Mouse (Mus musculus) thymus, adult 2 months (tissue): Measurements from ENCODE around the gene Lrrfip2. TPM values are rescaled to one million over a fixed set of nuclear protein-coding genes. Genes with fewer than 3 reads are reported as not detected.

Experiments used
- DNase-seq: peaks from one replicate; pipeline ENCODE4 v3.0.0; 2021
- H3K27ac ChIP-seq: fragments of 200-500 bp; 2 replicates; pipeline ENCODE4 v1.5.1; 2012; ENCODE audit warnings: low read length, control low read depth; ENCODE audit not compliant: control insufficient read depth, insufficient read depth
- H3K27me3 ChIP-seq: fragments of 200-500 bp; 2 replicates; pipeline ENCODE4 v1.6.1; 2012; ENCODE audit warnings: mild to moderate bottlenecking, low read length, moderate library complexity, mixed read lengths; ENCODE audit not compliant: control insufficient read depth, insufficient read depth
- H3K36me3 ChIP-seq: fragments of 200-500 bp; 2 replicates; pipeline ENCODE4 v1.6.1; 2012; ENCODE audit warnings: mild to moderate bottlenecking, low read length, moderate library complexity; ENCODE audit not compliant: control insufficient read depth, insufficient read depth
- H3K4me1 ChIP-seq: fragments of 200-500 bp; replicated peaks from 2 replicates; pipeline ENCODE4 v1.6.1; 2012; ENCODE audit warnings: low read length; ENCODE audit not compliant: control insufficient read depth, insufficient read depth
- H3K4me3 ChIP-seq: fragments of 200-500 bp; 2 replicates; pipeline ENCODE4 v1.5.1; 2012; ENCODE audit warnings: mild to moderate bottlenecking, low read length, control low read depth, moderate library complexity; ENCODE audit not compliant: control insufficient read depth, insufficient read depth
- CTCF ChIP-seq: fragments of 200-500 bp; IDR thresholded peaks from 2 replicates; pipeline ENCODE4 v1.5.1; 2012; ENCODE audit warnings: mild to moderate bottlenecking, control low read depth, low read length, moderate library complexity, borderline replicate concordance; ENCODE audit not compliant: control insufficient read depth, poor library complexity, insufficient read depth; ENCODE audit errors: extremely low read depth
- POLR2A ChIP-seq: fragments of 200-500 bp; IDR thresholded peaks from 2 replicates; pipeline ENCODE4 v1.6.1; 2012; ENCODE audit warnings: mild to moderate bottlenecking, low read length, control low read depth, moderate library complexity; ENCODE audit not compliant: control insufficient read depth, poor library complexity, insufficient read depth; ENCODE audit errors: extremely low read depth
- WGBS: fragments of 180-500 bp; shearing (Covaris S2); methylation state at CpG from one replicate; pipeline ENCODE4 v1.1.7; 2018; 5-methylcytosine and 5-hydroxymethylcytosine counted together
- polyA plus RNA-seq: library from polyadenylated mRNA; depleted of rRNA; stranded (reverse); fragments of >200 nt; gene quantifications from 2 replicates; pipeline ENCODE4 v1.2.3, GENCODE M21; 2012

Gene Lrrfip2
- polyA plus RNA-seq, 1 experiment, result 8.4 TPM

GRCm38 (mm10) chr9:111094626-111095025 is 22.8 kb upstream of the Lrrfip2 start:
- Histone ChIP-seq H3K4me1 (no peaks in the 10 kb centered on the region), H3K27ac (no peak overlapping the region), H3K36me3 (no peaks in the 10 kb centered on the region), H3K4me3 (no peak overlapping the region), H3K27me3 (no peaks in the 10 kb centered on the region)
- 36% methylated on average over 5 of the region's 5 CpGs for whole genome bisulfite sequencing
- TF ChIP-seq CTCF (no peak), POLR2A (no peak)
- DNase-seq, result no peak

GRCm38 (mm10) chr9:111095710-111096109 is 21.7 kb upstream of the Lrrfip2 start:
- DNase-seq, result no peak
- Histone ChIP-seq H3K4me1 (no peaks in the 10 kb centered on the region), H3K27me3 (no peaks in the 10 kb centered on the region), H3K27ac (no peak overlapping the region), H3K36me3 (no peaks in the 10 kb centered on the region), H3K4me3 (no peak overlapping the region)
- no peak for TF ChIP-seq POLR2A
- no peak for TF ChIP-seq CTCF
- 72% methylated on average over 7 of the region's 7 CpGs for WGBS

GRCm38 (mm10) chr9:111096419-111097326 is 20.7 kb upstream of the Lrrfip2 start:
- Histone ChIP-seq H3K4me3 (no peak overlapping the region), H3K27me3 (no peaks in the 10 kb centered on the region), H3K27ac (no peak overlapping the region), H3K36me3 (no peaks in the 10 kb centered on the region), H3K4me1 (no peaks in the 10 kb centered on the region)
- WGBS, result 92% methylated on average over 16 of the region's 16 CpGs
- no peak for DNase-seq
- no peak for TF ChIP-seq POLR2A
- no peak for TF ChIP-seq CTCF

- Histone ChIP-seq H3K27ac (no peak overlapping the region), H3K4me1 (no peaks in the 10 kb centered on the region), H3K27me3 (no peaks in the 10 kb centered on the region), H3K36me3 (no peaks in the 10 kb centered on the region), H3K4me3 (no peak overlapping the region)
- no peak for DNase-seq
- WGBS, result 53% methylated on average over 6 of the region's 6 CpGs
- no peak for TF ChIP-seq POLR2A
- no peak for TF ChIP-seq CTCF
These were observed 19.8 kb upstream of the Lrrfip2 start for GRCm38 (mm10) chr9:111097543-111097942.

- no peak for DNase-seq
- 95% methylated on average over 3 of the region's 3 CpGs for WGBS
- Histone ChIP-seq H3K27me3 (no peaks in the 10 kb centered on the region), H3K4me1 (no peaks in the 10 kb centered on the region), H3K27ac (no peak overlapping the region), H3K4me3 (no peak overlapping the region), H3K36me3 (no peaks in the 10 kb centered on the region)
- TF ChIP-seq POLR2A, result no peak
- TF ChIP-seq CTCF, result no peak
These were observed 17.0 kb upstream of the Lrrfip2 start for GRCm38 (mm10) chr9:111100406-111100805.

GRCm38 (mm10) chr9:111103293-111103692 is 14.1 kb upstream of the Lrrfip2 start:
- WGBS, result 95% methylated on average over 5 of the region's 5 CpGs
- TF ChIP-seq CTCF (no peak), POLR2A (no peak)
- H3K4me1 ChIP-seq, result no peaks in the 10 kb centered on the region

More at GRCm38 (mm10) chr9:111103293-111103692, 14.1 kb upstream of the Lrrfip2 start:
- Histone ChIP-seq H3K36me3 (no peaks in the 10 kb centered on the region), H3K4me3 (no peak overlapping the region), H3K27me3 (no peaks in the 10 kb centered on the region), H3K27ac (no peak overlapping the region)
- no peak for DNase-seq
